Mouse (Mus musculus) stomach, embryonic 14.5 days (tissue): Measurements from ENCODE around the gene Pacs1. TPM values are rescaled to one million over a fixed set of nuclear protein-coding genes. Genes with fewer than 3 reads are reported as not detected.
"Not testable (repeated sequence)": the region's sequence is repeated elsewhere in the genome, so short reads cannot be mapped to it uniquely, and the experiment has no call there.

ENCODE experiments used
- ATAC-seq: fragments of 200-750 bp; cut with Nextera tagmentation; 2 replicates; pipeline ENCODE4 v1.8.0; 2017; ENCODE audit warnings: low read depth, moderate TSS enrichment; ENCODE audit not compliant: insufficient number of reproducible peaks, insufficient read depth, low FRiP score
- H3K27ac ChIP-seq: fragments of 300-500 bp; sonication (generic); 2 replicates; pipeline ENCODE4 v1.5.1; 2014; ENCODE audit warnings: mild to moderate bottlenecking, low read length, moderate library complexity, mixed read lengths
- H3K27me3 ChIP-seq: fragments of 300-500 bp; sonication (generic); 2 replicates; pipeline ENCODE4 v1.6.1; 2014; ENCODE audit warnings: low read length, control low read depth, mixed read lengths; ENCODE audit not compliant: control insufficient read depth, insufficient read depth
- H3K36me3 ChIP-seq: fragments of 300-500 bp; sonication (generic); 2 replicates; pipeline ENCODE4 v1.6.1; 2014; ENCODE audit warnings: mild to moderate bottlenecking, control low read depth, low read length, moderate library complexity, mixed read lengths; ENCODE audit not compliant: control insufficient read depth, insufficient read depth
- H3K4me1 ChIP-seq: fragments of 300-500 bp; sonication (generic); 2 replicates; pipeline ENCODE4 v1.6.1; 2014; ENCODE audit warnings: low read length, control low read depth, mixed read lengths; ENCODE audit not compliant: control insufficient read depth, insufficient read depth
- H3K4me2 ChIP-seq: fragments of 300-500 bp; sonication (generic); replicated peaks from 2 replicates; pipeline ENCODE4 v1.6.1; 2014; ENCODE audit warnings: low read depth, low read length, control low read depth
- H3K4me3 ChIP-seq: fragments of 300-500 bp; sonication (generic); 2 replicates; pipeline ENCODE4 v1.5.1; 2014; ENCODE audit warnings: low read depth, low read length, control low read depth
- H3K9ac ChIP-seq: fragments of 300-500 bp; sonication (generic); replicated peaks from 2 replicates; pipeline ENCODE4 v1.6.1; 2014; ENCODE audit warnings: low read depth, mild to moderate bottlenecking, control low read depth, low read length, moderate library complexity, mixed read lengths
- H3K9me3 ChIP-seq: fragments of 300-500 bp; sonication (generic); 2 replicates; pipeline ENCODE4 v1.6.1; 2016; ENCODE audit warnings: low read depth, low read length, control low read depth; ENCODE audit not compliant: control insufficient read depth
- WGBS: fragments of 180-500 bp; shearing (Covaris S2); extraction: QIAGEN DNeasy Blood & Tissue Kit; methylation state at CpG from one replicate; pipeline ENCODE4 v1.1.7; 2014; 5-methylcytosine and 5-hydroxymethylcytosine counted together
- polyA plus RNA-seq: library from polyadenylated mRNA; unstranded; fragments of >200 nt; fragmentation: Nextera tagmentation; extraction: Ambion mirVana; gene quantifications from 2 replicates; pipeline ENCODE4 v1.2.1, GENCODE M21; 2014

Pacs1 gene
- polyA plus RNA-seq, 1 experiment from 2014 or later = 23.7 TPM

GRCm38 (mm10) chr19:5164380-5164779 is 108.5 kb downstream of the Pacs1 start:
- H3K4me1 ChIP-seq = no peaks in the 10 kb centered on the region
- no peak overlapping the region for H3K4me3 ChIP-seq
- no peaks in the 10 kb centered on the region; the same call in 1 of the 2 replicates for H3K36me3 ChIP-seq
- no peak overlapping the region for H3K27ac ChIP-seq
- no peaks in the 10 kb centered on the region for H3K27me3 ChIP-seq
- no peaks in the 10 kb centered on the region for H3K9me3 ChIP-seq
- 71% methylated on average over 2 of the region's 2 CpGs for WGBS
- ATAC-seq = no peak
- no peak overlapping the region for H3K9ac ChIP-seq
- H3K4me2 ChIP-seq = no peak overlapping the region

- Histone ChIP-seq H3K9me3 (no peaks in the 10 kb centered on the region), H3K4me1 (no peaks in the 10 kb centered on the region), H3K4me3 (no peak overlapping the region), H3K36me3 (no peaks in the 10 kb centered on the region; the same call in 1 of the 2 replicates), H3K27ac (no peak overlapping the region), H3K27me3 (no peaks in the 10 kb centered on the region), H3K9ac (no peak overlapping the region), H3K4me2 (no peak overlapping the region)
- WGBS = 89% methylated on average over 3 of the region's 3 CpGs
- ATAC-seq = no peak
Observed at GRCm38 (mm10) chr19:5161913-5162312, 111.0 kb downstream of the Pacs1 start.

GRCm38 (mm10) chr19:5152261-5152660 is 120.7 kb downstream of the Pacs1 start:
- Histone ChIP-seq H3K4me2 (no peak overlapping the region), H3K4me1 (no peaks in the 10 kb centered on the region), H3K4me3 (no peak overlapping the region), H3K27me3 (no peaks in the 10 kb centered on the region), H3K9me3 (no peaks in the 10 kb centered on the region), H3K36me3 (peaks cover 13% of the 10 kb centered on the region; the same call in 1 of the 2 replicates), H3K9ac (no peak overlapping the region), H3K27ac (no peak overlapping the region)
- 88% methylated on average over 6 of the region's 6 CpGs for WGBS
- no peak for ATAC-seq

DNA sequence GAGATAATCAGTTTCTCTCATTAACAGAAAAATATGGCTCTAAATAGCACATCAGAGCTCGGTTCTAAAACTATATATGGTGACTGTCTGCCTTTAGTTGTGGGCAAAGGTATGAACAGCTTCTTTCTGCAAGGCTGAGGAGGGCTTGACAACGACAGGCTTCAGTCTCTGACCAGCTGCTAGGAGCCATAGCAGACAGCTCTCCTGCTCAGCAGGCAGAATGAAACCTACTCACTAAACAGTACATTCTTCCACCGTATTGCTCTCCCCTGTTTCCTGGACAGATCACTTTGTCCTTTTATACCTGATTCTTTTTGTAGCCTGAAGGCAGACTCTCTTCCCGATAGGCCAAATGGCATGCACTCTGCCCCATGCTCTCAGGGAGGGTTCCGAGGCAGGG is 121.2 kb downstream of the Pacs1 start:
- peaks cover 13% of the 10 kb centered on the region; the same call in 1 of the 2 replicates for H3K36me3 ChIP-seq
- H3K4me1 ChIP-seq = no peaks in the 10 kb centered on the region
- no peak overlapping the region for H3K4me3 ChIP-seq
- H3K9me3 ChIP-seq = no peaks in the 10 kb centered on the region
- no peak for ATAC-seq
- no peak overlapping the region for H3K27ac ChIP-seq
- H3K4me2 ChIP-seq = no peak overlapping the region
- WGBS = 80% methylated on average over 5 of the region's 5 CpGs
- no peaks in the 10 kb centered on the region for H3K27me3 ChIP-seq
- no peak overlapping the region for H3K9ac ChIP-seq

GRCm38 (mm10) chr19:5151331-5151730 is 121.6 kb downstream of the Pacs1 start:
- 36% methylated on average over 3 of the region's 3 CpGs for WGBS

GRCm38 (mm10) chr19:5150358-5150757 is 122.6 kb downstream of the Pacs1 start:
- WGBS = 89% methylated on average over 6 of the region's 6 CpGs
- no peak for ATAC-seq
- Histone ChIP-seq H3K9me3 (no peaks in the 10 kb centered on the region), H3K36me3 (peaks cover 13% of the 10 kb centered on the region; the same call in 1 of the 2 replicates), H3K27ac (no peak overlapping the region), H3K9ac (no peak overlapping the region), H3K27me3 (no peaks in the 10 kb centered on the region), H3K4me1 (no peaks in the 10 kb centered on the region), H3K4me2 (no peak overlapping the region), H3K4me3 (no peak overlapping the region)

More at GRCm38 (mm10) chr19:5151331-5151730, 121.6 kb downstream of the Pacs1 start:
- Histone ChIP-seq H3K4me2 (no peak overlapping the region), H3K27me3 (no peaks in the 10 kb centered on the region), H3K36me3 (peaks cover 13% of the 10 kb centered on the region; the same call in 1 of the 2 replicates), H3K9me3 (no peaks in the 10 kb centered on the region), H3K9ac (no peak overlapping the region), H3K4me3 (no peak overlapping the region), H3K4me1 (no peaks in the 10 kb centered on the region), H3K27ac (no peak overlapping the region)
- ATAC-seq = no peak

DNA sequence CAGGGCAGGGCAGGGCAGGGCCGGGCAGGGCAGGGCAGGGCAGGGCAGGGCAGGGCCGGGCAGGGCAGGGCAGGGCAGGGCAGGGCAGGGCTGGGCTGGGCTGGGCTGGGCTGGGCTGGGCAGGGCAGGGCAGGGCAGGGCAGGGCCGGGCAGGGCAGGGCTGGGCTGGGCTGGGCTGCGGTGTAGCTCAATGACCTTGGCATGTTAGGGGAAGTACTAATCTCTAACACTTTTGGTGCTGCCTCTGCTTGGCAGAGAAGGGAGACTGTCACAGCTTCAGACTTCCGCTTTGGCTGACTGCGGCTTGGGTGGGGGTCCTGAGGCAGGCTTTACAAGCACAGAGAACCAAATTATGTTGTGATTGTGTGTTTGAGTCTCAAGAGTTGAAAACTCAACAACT is 123.9 kb downstream of the Pacs1 start:
- H3K27me3 ChIP-seq, H3K9me3 ChIP-seq, ATAC-seq, H3K4me3 ChIP-seq, H3K27ac ChIP-seq, H3K4me1 ChIP-seq, H3K4me2 ChIP-seq, H3K9ac ChIP-seq: not testable (repeated sequence)
- peaks cover 18% of the 10 kb centered on the region; the same call in 1 of the 2 replicates for H3K36me3 ChIP-seq
- 82% methylated on average over 6 of the region's 6 CpGs for WGBS

DNA sequence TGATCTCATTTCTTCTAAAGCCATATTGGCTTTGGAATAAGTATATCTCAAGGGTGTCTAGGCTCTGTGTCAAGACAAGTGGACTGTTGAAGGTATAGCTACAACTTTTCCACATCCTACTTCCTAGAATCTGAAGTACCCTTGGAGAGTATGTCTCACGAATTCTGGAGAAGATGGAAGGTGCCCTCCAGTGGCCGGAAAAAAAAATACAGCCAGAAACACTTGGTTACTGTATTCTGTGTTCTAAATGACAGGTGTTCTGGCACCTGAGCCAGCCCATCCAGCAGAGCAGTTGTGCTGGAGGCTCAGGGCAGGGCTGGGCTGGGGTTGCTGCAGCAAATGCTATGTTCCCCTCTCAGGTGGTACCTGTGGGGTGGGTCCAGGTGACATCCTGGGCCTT is 133.3 kb downstream of the Pacs1 start:
- no peaks in the 10 kb centered on the region for H3K4me1 ChIP-seq
- no peak overlapping the region for H3K9ac ChIP-seq
- H3K27ac ChIP-seq = no peak overlapping the region
- H3K4me2 ChIP-seq = no peak overlapping the region
- 4% methylated on average over 2 of the region's 2 CpGs for WGBS
- H3K4me3 ChIP-seq = no peak overlapping the region
- no peaks in the 10 kb centered on the region for H3K9me3 ChIP-seq
- peaks cover 25% of the 10 kb centered on the region for H3K36me3 ChIP-seq
- no peaks in the 10 kb centered on the region for H3K27me3 ChIP-seq
- ATAC-seq = 0 out of 2 replicates have a peak, but pooled peaks have one; percentile 42

GRCm38 (mm10) chr19:5131237-5131636 is 141.7 kb downstream of the Pacs1 start:
- H3K27ac ChIP-seq = no peak overlapping the region
- peaks cover 7% of the 10 kb centered on the region; the same call in 1 of the 2 replicates for H3K36me3 ChIP-seq
- no peak for ATAC-seq
- no peak overlapping the region for H3K4me2 ChIP-seq
- H3K27me3 ChIP-seq = no peaks in the 10 kb centered on the region
- H3K4me1 ChIP-seq = no peaks in the 10 kb centered on the region
- no peak overlapping the region for H3K4me3 ChIP-seq
- H3K9me3 ChIP-seq = no peaks in the 10 kb centered on the region
- WGBS = 75% methylated on average over 4 of the region's 4 CpGs
- H3K9ac ChIP-seq = no peak overlapping the region
